Mouse (Mus musculus): ENCODE data around the gene Gm20219.
A peak's percentile ranks its signal among the peaks of the same experiment; 100 is the strongest.

The Gm20219 gene

GRCm38 (mm10) chr17:56552781-56553363 lies 1.3 kb downstream of the Gm20219 start:
- peak; percentile 73 to 81 for DNase-seq (ENCODE audit: low spot score in 2 of 2)

DNA sequence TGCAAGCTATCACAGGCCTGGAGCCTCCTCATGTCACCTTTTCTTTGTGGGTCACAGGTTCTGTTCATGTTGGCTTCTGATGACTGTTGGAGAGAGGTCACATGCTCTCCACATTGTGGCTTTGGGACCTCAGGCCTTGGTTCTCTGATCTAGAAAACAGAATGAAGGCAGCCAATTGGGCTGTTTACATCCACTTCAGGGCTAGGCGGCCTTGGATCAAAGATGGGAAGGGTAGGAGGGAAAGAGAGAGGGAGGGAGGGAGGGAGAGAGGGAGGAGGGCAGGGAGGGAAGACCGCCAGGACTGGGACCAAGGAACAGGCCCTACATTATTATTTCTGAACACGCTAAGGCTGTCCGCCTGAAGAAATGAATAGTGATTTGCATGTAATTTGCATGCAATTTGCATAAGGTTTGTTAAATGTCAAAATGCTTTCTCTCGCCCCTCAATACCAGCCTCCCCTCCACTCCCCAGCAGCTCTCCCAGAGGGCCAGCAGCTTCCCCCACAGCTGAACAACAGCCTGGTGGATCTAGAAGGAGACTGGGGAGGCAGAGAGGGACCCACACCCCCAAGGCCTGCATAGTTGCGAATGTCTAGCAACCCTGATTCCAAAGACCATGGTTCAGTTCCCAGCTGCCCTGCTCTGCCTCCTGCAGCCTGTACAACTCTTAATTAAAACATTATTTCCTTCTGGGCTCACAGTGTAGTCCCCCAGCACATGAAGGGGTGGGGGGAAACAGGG lies 2.2 kb downstream of the Gm20219 start:
- DNase-seq (ENCODE audit: low spot score in 2 of 2), result no peak

DNA sequence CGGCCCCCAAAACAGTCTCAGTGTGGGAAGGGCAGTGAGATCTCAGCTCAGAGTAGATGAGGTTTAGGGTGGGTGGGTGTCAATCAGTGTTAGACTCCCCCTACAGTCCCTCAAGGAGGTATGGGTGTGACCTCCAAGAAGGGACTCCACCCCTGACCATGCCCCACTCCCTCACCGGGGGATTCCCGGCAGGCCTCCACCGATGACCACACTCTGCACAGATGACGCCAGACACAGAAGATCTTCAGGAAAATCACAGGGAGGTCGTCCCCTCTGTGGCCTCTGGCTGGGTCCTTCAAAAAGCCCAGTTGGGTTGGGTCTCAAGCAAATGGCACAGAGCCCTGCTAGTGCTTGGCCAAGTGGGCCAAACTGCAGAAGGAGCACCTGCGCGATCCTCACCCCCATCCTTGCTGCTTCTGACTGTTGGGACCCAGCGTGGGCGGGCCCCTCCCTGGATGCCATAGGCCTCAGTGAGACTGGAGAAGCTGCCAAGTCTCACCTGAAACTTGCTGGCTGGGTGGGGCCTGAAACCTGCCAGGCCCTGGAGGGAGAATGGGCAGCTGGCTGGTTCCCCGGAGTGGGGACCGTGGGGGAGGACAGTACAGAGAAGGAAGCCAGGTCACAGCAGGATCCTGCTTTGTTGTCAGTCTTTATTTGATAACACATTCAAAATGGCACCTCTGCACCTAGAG lies 3.3 kb downstream of the Gm20219 start:
- DNase-seq (ENCODE audit: low spot score in 2 of 2), result no peak

- DNase-seq (ENCODE audit: low spot score in 2 of 2), result no peak
Measured at GRCm38 (mm10) chr17:56548605-56549105, 5.5 kb downstream of the Gm20219 start.

DNA sequence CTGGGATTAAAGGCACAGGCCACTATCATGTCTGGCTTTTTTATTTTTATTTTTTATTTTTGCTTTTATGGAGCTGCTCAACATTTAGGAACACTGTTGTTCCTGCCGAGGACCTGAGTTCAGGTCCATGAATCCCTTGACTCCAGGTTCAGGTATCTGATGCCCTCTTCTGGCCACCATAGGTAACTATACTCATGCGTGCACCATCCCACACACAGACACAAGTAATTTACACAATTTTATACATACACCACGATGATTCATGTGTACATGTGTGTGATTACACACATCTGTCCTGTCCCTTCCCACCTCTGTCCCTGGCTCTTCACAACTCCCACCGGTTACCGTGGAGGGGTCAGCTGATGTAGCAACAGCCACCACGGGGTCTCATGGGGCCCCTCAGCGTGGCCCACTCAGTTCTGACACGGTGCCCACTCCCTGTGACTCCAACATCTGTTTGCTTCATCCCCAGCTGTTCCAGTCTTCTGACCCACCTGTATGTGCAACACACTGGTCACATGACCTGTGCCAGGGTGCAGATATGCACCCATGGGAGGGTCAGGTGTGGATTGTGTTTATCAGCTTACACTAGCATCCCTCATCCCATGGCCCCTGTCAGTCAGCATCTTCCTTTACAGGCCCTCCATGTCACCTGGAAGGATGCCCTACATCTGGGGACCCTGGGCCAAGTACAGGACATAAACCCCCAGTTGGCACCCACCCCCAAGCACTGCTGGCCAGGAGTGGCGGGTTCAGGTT lies 6.2 kb downstream of the Gm20219 start:
- no peak for DNase-seq (ENCODE audit: low spot score in 2 of 2)

- no peak for DNase-seq (ENCODE audit: low spot score in 2 of 2)
Measured at GRCm38 (mm10) chr17:56547116-56547845, 6.9 kb downstream of the Gm20219 start.

DNA sequence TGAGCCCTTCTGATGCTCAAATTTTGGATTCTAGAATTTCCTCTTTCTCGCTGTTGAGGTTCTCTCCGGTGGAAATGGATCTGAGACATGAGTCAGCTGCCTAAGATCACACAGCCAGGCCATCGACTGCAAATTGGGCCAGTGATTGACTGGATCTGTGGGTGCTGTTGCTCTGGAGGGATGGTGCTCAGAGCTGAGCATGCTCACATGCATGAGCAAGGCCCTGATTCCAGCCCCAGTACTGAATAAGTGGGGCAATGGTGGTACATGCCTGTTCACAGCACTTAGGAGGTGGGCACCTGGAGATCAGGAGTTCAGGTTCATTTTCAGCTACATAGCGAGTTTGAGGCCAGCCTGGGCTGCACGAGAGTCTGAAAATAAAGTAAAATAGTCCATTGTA lies 7.6 kb downstream of the Gm20219 start:
- no peak for DNase-seq (ENCODE audit: low spot score in 2 of 2)

DNA sequence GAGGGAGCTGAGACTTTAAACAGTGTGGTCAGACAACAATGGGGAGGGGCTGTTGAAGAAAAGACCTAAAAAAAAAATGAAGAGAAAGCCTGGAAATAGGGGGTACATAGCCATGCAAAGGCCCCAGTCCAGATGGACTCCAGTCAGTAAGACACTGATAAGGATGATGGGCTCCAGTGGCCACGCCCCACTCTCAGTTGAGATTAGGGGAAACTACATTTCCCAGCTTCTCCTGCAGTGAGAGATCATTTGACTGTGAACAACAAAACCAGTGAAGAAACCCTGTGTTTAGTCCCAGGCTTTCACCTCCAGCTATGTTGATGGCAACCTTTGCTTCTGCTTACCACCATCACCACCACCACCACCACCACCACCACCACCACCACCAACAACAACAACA lies 8.2 kb downstream of the Gm20219 start:
- no peak for DNase-seq (ENCODE audit: low spot score in 2 of 2)

DNA sequence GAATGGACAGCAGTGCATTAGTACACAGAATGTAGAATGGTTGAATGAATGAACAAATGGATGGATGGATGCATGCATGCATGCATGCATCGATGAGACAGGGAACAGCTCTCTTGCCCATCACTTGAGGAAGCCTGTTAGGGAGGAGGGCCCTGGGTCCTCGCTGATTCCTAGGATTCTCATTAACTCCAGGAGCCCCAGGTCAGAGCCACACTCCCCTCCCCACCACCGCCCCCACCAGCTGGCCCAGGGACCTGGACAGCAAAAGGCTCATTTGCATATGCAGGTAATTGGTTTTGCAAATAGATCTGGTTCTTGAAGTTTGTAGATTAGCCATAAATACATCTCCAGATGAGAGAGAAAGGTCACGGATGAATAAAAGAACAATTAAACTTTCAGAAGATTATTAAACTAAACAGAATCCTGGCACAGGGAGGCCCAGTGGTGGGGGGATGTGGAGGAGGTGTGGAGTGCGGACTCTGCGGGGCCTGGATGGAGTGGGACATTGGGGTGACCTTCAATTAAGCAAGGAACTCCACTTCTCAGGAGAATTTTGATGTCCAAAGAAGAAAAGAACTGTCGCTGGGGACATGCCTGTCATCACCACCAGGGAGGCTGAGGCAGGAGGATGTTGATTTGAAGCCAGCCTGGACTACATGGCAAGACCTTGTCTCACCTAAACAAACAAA lies 9.3 kb downstream of the Gm20219 start:
- no peak for DNase-seq (ENCODE audit: low spot score in 2 of 2)

DNA sequence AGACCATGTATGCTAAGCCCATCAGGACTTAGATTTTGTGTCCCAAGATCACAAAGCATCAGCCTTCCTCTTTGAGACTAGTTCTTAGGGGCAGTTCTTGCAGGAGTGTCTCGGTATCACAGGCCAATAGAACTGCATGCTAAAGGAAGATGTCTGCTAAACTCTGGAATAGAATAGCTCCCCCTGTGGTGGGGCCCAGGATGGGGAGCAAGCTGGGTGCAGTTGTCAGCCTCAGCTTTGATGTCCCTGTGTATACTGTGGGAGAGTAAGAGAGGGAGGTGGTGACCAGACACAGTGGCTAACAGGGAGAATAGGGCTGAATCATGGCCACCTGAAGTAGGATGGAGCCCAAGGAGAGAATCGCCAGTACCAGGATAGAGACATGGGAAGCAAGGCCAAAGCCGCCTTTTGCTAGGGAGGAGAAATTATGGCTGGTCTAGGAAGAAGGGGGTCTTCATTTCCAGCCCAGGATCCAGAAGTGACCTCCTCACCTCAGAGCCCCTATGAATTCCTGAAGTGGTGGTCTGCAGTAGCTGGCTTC lies 10.4 kb downstream of the Gm20219 start:
- no peak for DNase-seq (ENCODE audit: low spot score in 2 of 2)

DNA sequence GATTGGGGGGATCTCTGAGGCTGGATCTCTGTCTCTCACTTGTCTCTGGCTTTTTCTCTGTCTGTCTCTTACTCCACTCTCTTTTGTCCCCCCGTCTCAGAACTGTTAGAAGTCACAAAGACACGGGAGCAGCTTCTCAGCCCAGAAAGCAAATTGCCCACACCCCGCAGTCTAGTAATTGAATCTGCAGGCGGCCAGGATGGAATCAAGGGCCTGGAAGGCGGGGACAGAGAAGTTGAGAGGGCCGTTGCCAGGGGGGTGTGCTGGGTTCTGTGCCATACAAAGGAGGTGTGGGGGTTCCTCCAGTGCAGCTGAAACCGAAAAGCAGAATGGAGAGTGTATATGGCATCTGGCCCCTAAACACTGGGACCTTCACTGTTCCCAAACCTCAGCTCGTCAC lies 11.5 kb downstream of the Gm20219 start:
- DNase-seq (ENCODE audit: low spot score in 2 of 2), result no peak

GRCm38 (mm10) chr17:56540562-56540975 lies 13.6 kb downstream of the Gm20219 start:
- no peak for DNase-seq (ENCODE audit: low spot score in 2 of 2)

GRCm38 (mm10) chr17:56537912-56538311 lies 16.3 kb downstream of the Gm20219 start:
- DNase-seq (ENCODE audit: low spot score in 2 of 2), result no peak

DNA sequence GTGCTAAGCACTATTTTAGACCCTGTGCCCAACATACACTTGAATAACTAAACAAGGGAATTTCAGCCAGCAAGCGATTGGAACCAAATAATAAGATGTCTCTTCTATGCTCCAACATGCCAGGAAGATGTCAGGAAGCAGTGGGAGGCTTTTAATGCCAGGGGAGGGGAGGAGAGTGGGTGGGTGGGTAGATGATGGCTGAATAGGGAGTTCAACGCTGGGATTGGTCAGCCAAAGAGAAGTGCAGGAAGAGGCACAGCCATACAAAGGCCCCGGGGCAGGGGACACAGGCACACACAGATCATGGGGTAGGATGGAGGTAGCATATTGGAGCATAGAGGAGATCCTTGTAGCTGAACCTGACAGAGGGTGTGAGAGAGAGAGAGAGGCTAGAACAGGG lies 17.3 kb downstream of the Gm20219 start:
- no peak for DNase-seq (ENCODE audit: low spot score in 2 of 2)

- DNase-seq (ENCODE audit: low spot score in 2 of 2), result no peak
Measured at GRCm38 (mm10) chr17:56536192-56536591, 18.0 kb downstream of the Gm20219 start.

GRCm38 (mm10) chr17:56524943-56525342 lies 29.2 kb downstream of the Gm20219 start:
- no peak for DNase-seq (ENCODE audit: low spot score in 2 of 2)

DNA sequence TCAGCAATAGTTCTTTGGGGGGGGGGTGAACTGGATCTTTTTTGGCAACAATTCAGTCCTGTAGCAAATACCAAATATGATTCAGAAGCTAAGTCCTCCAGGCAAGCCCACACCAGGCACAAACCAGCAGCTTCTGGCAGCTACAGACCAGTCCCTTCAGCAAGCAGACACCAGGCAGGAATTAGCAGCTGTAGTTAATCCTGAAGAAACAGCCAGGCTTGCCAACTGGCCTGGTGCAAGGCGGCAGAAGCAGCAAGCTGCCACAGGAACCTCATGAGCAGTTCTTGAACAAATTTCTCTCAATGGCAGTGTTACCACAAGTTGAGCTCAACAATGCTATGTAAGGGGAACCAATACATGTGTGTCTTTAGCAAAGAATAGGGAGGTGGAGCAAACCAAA lies 31.4 kb downstream of the Gm20219 start:
- DNase-seq (ENCODE audit: low spot score in 2 of 2), result no peak

- no peak for DNase-seq (ENCODE audit: low spot score in 2 of 2)
Measured at GRCm38 (mm10) chr17:56515690-56516410, 38.3 kb downstream of the Gm20219 start.

GRCm38 (mm10) chr17:56514916-56515315 lies 39.3 kb downstream of the Gm20219 start:
- no peak for DNase-seq (ENCODE audit: low spot score in 2 of 2)

DNA sequence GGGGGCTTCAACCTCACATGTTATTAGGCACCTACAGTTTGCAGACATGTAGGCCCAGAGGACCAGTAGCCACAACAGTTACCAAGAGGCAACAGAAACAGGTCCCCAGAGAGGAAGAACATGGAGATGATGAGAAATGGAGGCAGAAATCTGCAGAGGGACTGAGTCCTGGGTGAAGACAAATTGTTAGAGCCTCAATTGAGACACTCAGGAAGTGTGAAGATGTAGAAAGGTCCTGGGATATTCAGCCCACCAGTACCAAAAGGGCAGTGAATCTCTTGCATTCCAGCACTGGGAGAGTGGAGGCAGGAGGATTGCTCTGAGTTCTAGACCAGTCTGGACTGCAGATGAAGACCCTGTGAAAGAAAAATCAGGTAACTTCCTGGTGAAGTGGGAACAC lies 39.9 kb downstream of the Gm20219 start:
- no peak for DNase-seq (ENCODE audit: low spot score in 2 of 2)

Measured in natural killer cell, adult 2 months (primary cell).